In genomic region chr11:6119312-6119711, GRCm38 (mm10) we compare ENCODE assay signal across 18 mouse cellular contexts. TPM values are rescaled to one million over a fixed set of nuclear protein-coding genes. Genes with fewer than 3 reads are reported as not detected.
DNase-seq lines count a peak whose midpoint lies in the region; ATAC-seq and TF ChIP-seq lines count a peak whose summit lies in the region.
"Had no signal": no experiment of that assay in that cellular context is flagged by ENCODE, and none has a peak within 500 bp of the region (broad histone marks: within the 10 kb centered on the region; RNA-seq: fewer than 3 reads in every experiment).

No protein-coding gene starts in this region.

- ATAC-seq in granulocyte monocyte progenitor cell, adult 5-6 weeks (replicated peaks; ENCODE audit: poor library complexity, severe bottlenecking), result no peak
- ATAC-seq: forebrain, embryonic 13.5 days; liver, postnatal 0 days; midbrain, embryonic 15.5 days had no signal

- DNase-seq in left cerebral cortex, adult 11 months (ENCODE audit: low spot score), result peak; percentile 49
- DNase-seq in left cerebral cortex, postnatal 4 days, result no peak
- peak; percentile 54 to 78 for DNase-seq in left cerebral cortex, adult 8-10 months (ENCODE audit: low spot score in 2 of 2)
- peak; percentile 35 for DNase-seq in right cerebral cortex, postnatal 14 days
- DNase-seq in gastrocnemius, postnatal 36 days, result no peak
- DNase-seq in heart, postnatal 4 days, result no peak
- DNase-seq: gastrocnemius, postnatal 14 days; kidney, adult 18-20 months; kidney, postnatal 25 days; liver, postnatal 0 days; lung, postnatal 36 days had no signal

- 0 out of 2 replicates have a peak, but pooled peaks have one; percentile 19 for TF ChIP-seq POLR2A in cortical plate, adult 2 months (IDR thresholded peaks at IDR 0.05; ENCODE audit: extremely low read depth, insufficient read depth, low read length)

- intact Hi-C loops in left cerebral cortex, postnatal 4 days (cut with DNase I), result no loop called here
- intact Hi-C loops in gastrocnemius, postnatal 36 days (cut with DNase I), result no loop called here

- no peak overlapping the region for H3K4me3 ChIP-seq in cortical plate, adult 2 months (ENCODE audit: insufficient read depth, low read length)
- H3K4me3 ChIP-seq: forebrain, embryonic 13.5 days; hindbrain, embryonic 15.5 days; limb, embryonic 13.5 days; midbrain, embryonic 15.5 days; neural tube, embryonic 12.5 days had no signal

- TF ChIP-seq CTCF in cortical plate, adult 2 months (IDR thresholded peaks at IDR 0.05; ENCODE audit: extremely low read depth, insufficient read depth, low read length), result no peak

- peak overlapping the region; percentile 66 for H3K27ac ChIP-seq in cortical plate, adult 2 months (ENCODE audit: insufficient read depth, low read length)
- H3K27ac ChIP-seq: forebrain, embryonic 13.5 days; hindbrain, embryonic 15.5 days; limb, embryonic 13.5 days; midbrain, embryonic 15.5 days; neural tube, embryonic 12.5 days had no signal

- peaks cover 20% of the 10 kb centered on the region for H3K4me1 ChIP-seq in cortical plate, adult 2 months (ENCODE audit: control insufficient read depth, insufficient read depth, low read length)
- H3K4me1 ChIP-seq: forebrain, embryonic 13.5 days; limb, embryonic 13.5 days; midbrain, embryonic 15.5 days; neural tube, embryonic 12.5 days had no signal

RNA-seq across cellular contexts. Expression of gene Camk2b, which starts 53.1 kb away (rescaled TPM):
- total RNA-seq in left cerebral cortex, postnatal 4 days (2021), result 100 to 1,000 TPM; 593 to 607 TPM
- 499 and 547 TPM in 2 replicates for polyA plus RNA-seq in cortical plate, adult 2 months (2012; rRNA removed)
- 100 to 1,000 TPM; 652 to 710 (median 699) TPM for total RNA-seq in left cerebral cortex, adult 8-10 months (2022)
- total RNA-seq in gastrocnemius, postnatal 36 days (2021), result 100 to 1,000 TPM in 1 of 2 experiments, 10 to 100 TPM in 1; 95.5 to 115 TPM
- 1 to 10 TPM; 8.7 to 8.8 TPM for total RNA-seq in heart, postnatal 4 days (2021)
- 1.0 and 2.5 TPM in 2 replicates for total RNA-seq in granulocyte monocyte progenitor cell, adult 5-6 weeks (2014; fragmentation: Nextera tagmentation)
- 1.8 and 2.7 TPM in 2 replicates for total RNA-seq in granulocyte monocyte progenitor cell, adult 5-6 weeks (2017)

Comparison
In these comparisons a context has a peak if more than half of its experiments do, and no peak if none do; other contexts are left out.
1. DNase-seq: peak in left cerebral cortex, adult 11 months (single experiment), left cerebral cortex, adult 8-10 months (2 of 2) and right cerebral cortex, postnatal 14 days (single experiment); none in left cerebral cortex, postnatal 4 days (single experiment), gastrocnemius, postnatal 36 days (0 of 2) and heart, postnatal 4 days (single experiment).
2. RNA of gene Camk2b, which starts 53.1 kb away (total RNA-seq): 652 to 710 TPM in left cerebral cortex, adult 8-10 months, 593 to 607 TPM in left cerebral cortex, postnatal 4 days and 95.5 to 115 TPM in gastrocnemius, postnatal 36 days; 8.7 to 8.8 TPM in heart, postnatal 4 days and 1.0 to 2.7 TPM in granulocyte monocyte progenitor cell, adult 5-6 weeks; every median in the first group is over 4 times any median in the second.